Comparison of ENCODE assay signal across 16 mouse cellular contexts in the genomic region with DNA sequence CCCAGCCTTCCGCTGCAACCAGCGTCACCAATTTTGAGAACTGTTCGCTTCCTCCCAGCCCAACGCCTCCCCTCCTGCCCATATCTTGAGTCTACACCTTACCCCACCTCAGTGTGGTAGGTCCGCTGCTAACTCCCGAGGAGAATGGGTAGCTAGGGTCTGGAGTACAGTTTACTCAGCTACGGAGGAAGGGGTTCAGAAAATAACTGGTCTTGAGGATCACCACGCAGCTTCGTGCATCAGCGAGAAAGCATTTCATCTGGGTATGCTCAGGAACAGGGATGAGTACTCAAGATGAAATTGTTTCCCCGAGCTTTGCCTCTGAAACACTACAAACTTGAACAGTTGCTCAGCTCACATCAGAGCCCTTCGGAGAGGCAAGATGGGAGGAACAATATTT. TPM values are rescaled to one million over a fixed set of nuclear protein-coding genes. Genes with fewer than 3 reads are reported as not detected.
DNase-seq lines count a peak whose midpoint lies in the region; ATAC-seq and TF ChIP-seq lines count a peak whose summit lies in the region.
"Had no signal": no experiment of that assay in that cellular context is flagged by ENCODE, and none has a peak within 500 bp of the region (broad histone marks: within the 10 kb centered on the region; RNA-seq: fewer than 3 reads in every experiment).

No protein-coding gene starts in this region.

- no peak overlapping the region for H3K9ac ChIP-seq in lung, embryonic 14.5 days
- no peak overlapping the region for H3K9ac ChIP-seq in embryonic facial prominence, embryonic 13.5 days
- H3K9ac ChIP-seq: neural tube, embryonic 12.5 days had no signal

- H3K27ac ChIP-seq in lung, embryonic 14.5 days (ENCODE audit: low read depth), result no peak overlapping the region
- no peak overlapping the region for H3K27ac ChIP-seq in embryonic facial prominence, embryonic 13.5 days
- no peak overlapping the region for H3K27ac ChIP-seq in limb, embryonic 10.5 days
- H3K27ac ChIP-seq: heart, embryonic 10.5 days; neural tube, embryonic 12.5 days had no signal

- peaks cover 96% of the 10 kb centered on the region for H3K27me3 ChIP-seq in lung, embryonic 14.5 days (ENCODE audit: insufficient read depth, low read length)
- peaks cover 94% of the 10 kb centered on the region for H3K27me3 ChIP-seq in embryonic facial prominence, embryonic 13.5 days
- peaks cover 100% of the 10 kb centered on the region for H3K27me3 ChIP-seq in limb, embryonic 10.5 days (ENCODE audit: low read depth, poor library complexity, severe bottlenecking)

- H3K9me3 ChIP-seq in lung, embryonic 14.5 days (ENCODE audit: low read depth, low read length), result no peaks in the 10 kb centered on the region
- no peaks in the 10 kb centered on the region for H3K9me3 ChIP-seq in embryonic facial prominence, embryonic 13.5 days
- H3K9me3 ChIP-seq in limb, embryonic 10.5 days (replicated peaks), result no peaks in the 10 kb centered on the region
- H3K9me3 ChIP-seq: heart, embryonic 10.5 days; neural tube, embryonic 12.5 days had no signal

- intact Hi-C loops in gastrocnemius, postnatal 36 days (cut with DNase I), result loop anchor here (2.0 kb wide), 1 partner anchor 35 kb away; no protein-coding TSS in a partner anchor

- no peak for ATAC-seq in lung, embryonic 14.5 days (ENCODE audit: insufficient read depth)
- ATAC-seq in embryonic facial prominence, embryonic 13.5 days (ENCODE audit: insufficient number of reproducible peaks, insufficient read depth, low FRiP score, low TSS enrichment, low read depth), result no peak

- H3K4me3 ChIP-seq in lung, embryonic 14.5 days (ENCODE audit: low read depth, low read length), result no peak overlapping the region
- H3K4me3 ChIP-seq in lung, adult 2 months (replicated peaks; ENCODE audit: extremely low read depth, low read depth, low read length), result no peak overlapping the region
- H3K4me3 ChIP-seq in embryonic facial prominence, embryonic 13.5 days, result no peak overlapping the region
- H3K4me3 ChIP-seq in limb, embryonic 10.5 days, result no peak overlapping the region
- H3K4me3 ChIP-seq: heart, embryonic 10.5 days; neural tube, embryonic 12.5 days had no signal

- no peak for TF ChIP-seq POLR2A in lung, adult 2 months (IDR thresholded peaks at IDR 0.05; ENCODE audit: borderline replicate concordance, extremely low read depth, low read depth, low read length)

- H3K4me2 ChIP-seq in lung, embryonic 14.5 days, result no peak overlapping the region
- peak overlapping the region; percentile 37 for H3K4me2 ChIP-seq in embryonic facial prominence, embryonic 13.5 days
- H3K4me2 ChIP-seq: neural tube, embryonic 12.5 days had no signal

- peaks cover 10% of the 10 kb centered on the region; the same call in 1 of the 2 replicates for H3K4me1 ChIP-seq in lung, embryonic 14.5 days (ENCODE audit: insufficient read depth)
- peaks cover 9% of the 10 kb centered on the region for H3K4me1 ChIP-seq in lung, adult 2 months (ENCODE audit: control insufficient read depth, insufficient read depth, low read length)
- peaks cover 55% of the 10 kb centered on the region for H3K4me1 ChIP-seq in embryonic facial prominence, embryonic 13.5 days
- H3K4me1 ChIP-seq in limb, embryonic 10.5 days, result peaks cover 70% of the 10 kb centered on the region

- DNase-seq in lung, embryonic 14.5 days, result peak; percentile 33
- no peak for DNase-seq in lung, adult 2 months
- peak; percentile 58 for DNase-seq in limb, embryonic 10.5 days (ENCODE audit: low spot score)
- DNase-seq in retina, embryonic 14.5 days (ENCODE audit: low spot score), result peak; percentile 52
- DNase-seq in layer of hippocampus, adult 9-11 months, result no peak
- DNase-seq in gastrocnemius, postnatal 36 days, result no peak
- no peak for DNase-seq in gastrocnemius, adult 8-10 months (ENCODE audit: low spot score in 2 of 2)
- DNase-seq: cerebellum, adult 8-10 months; kidney, adult 11 months; kidney, postnatal 36 days had no signal

- no peak for TF ChIP-seq CTCF in lung, embryonic 14.5 days (IDR thresholded peaks at IDR 0.05; ENCODE audit: low read depth)
- no peak for TF ChIP-seq CTCF in lung, adult 2 months (IDR thresholded peaks at IDR 0.05; ENCODE audit: insufficient read depth, low read length)

- no peaks in the 10 kb centered on the region for H3K36me3 ChIP-seq in lung, embryonic 14.5 days (ENCODE audit: insufficient read depth)
- no peaks in the 10 kb centered on the region for H3K36me3 ChIP-seq in embryonic facial prominence, embryonic 13.5 days
- no peaks in the 10 kb centered on the region for H3K36me3 ChIP-seq in limb, embryonic 10.5 days
- H3K36me3 ChIP-seq: heart, embryonic 10.5 days; neural tube, embryonic 12.5 days had no signal

- 3% methylated on average over 12 of the region's 12 CpGs for WGBS in lung, embryonic 14.5 days
- 9% methylated on average over 12 of the region's 12 CpGs for WGBS in lung, adult 2 months
- 4% methylated on average over 12 of the region's 12 CpGs for WGBS in embryonic facial prominence, embryonic 13.5 days
- 2% methylated on average over 12 of the region's 12 CpGs for WGBS in limb, embryonic 10.5 days

RNA-seq across cellular contexts. Expression of a gene that starts 3.4 kb away (rescaled TPM):
- not detected in 2 replicates for polyA plus RNA-seq in lung, embryonic 14.5 days (2014; fragmentation: Nextera tagmentation; extraction: Ambion mirVana)
- polyA plus RNA-seq in lung, adult 2 months (2012; rRNA removed), result not detected in 2 replicates
- polyA plus RNA-seq in embryonic facial prominence, embryonic 13.5 days (2015; fragmentation: Nextera tagmentation; extraction: Ambion mirVana), result 2.5 and 3.7 TPM in 2 replicates
- 0.19 and 0.36 TPM in 2 replicates for polyA plus RNA-seq in limb, embryonic 10.5 days (2016; fragmentation: Nextera tagmentation; extraction: Ambion mirVana)
- not detected for total RNA-seq in gastrocnemius, postnatal 36 days (2021)
- not detected for total RNA-seq in gastrocnemius, adult 8-10 months (2022)
- total RNA-seq: heart, postnatal 36 days; liver, adult 2 months had no signal
- polyA plus RNA-seq: heart, embryonic 10.5 days; liver, adult 2 months; stomach, embryonic 14.5 days had no signal

RNA-seq across cellular contexts. Expression of a gene that starts 44.1 kb away (rescaled TPM):
- 15.0 and 15.9 TPM in 2 replicates for polyA plus RNA-seq in lung, embryonic 14.5 days (2014; fragmentation: Nextera tagmentation; extraction: Ambion mirVana)
- 5.5 and 8.9 TPM in 2 replicates for polyA plus RNA-seq in lung, adult 2 months (2012; rRNA removed)
- 15.0 and 17.5 TPM in 2 replicates for polyA plus RNA-seq in embryonic facial prominence, embryonic 13.5 days (2015; fragmentation: Nextera tagmentation; extraction: Ambion mirVana)
- 14.7 and 16.5 TPM in 2 replicates for polyA plus RNA-seq in limb, embryonic 10.5 days (2016; fragmentation: Nextera tagmentation; extraction: Ambion mirVana)
- 10 to 100 TPM; 36.5 to 38.0 TPM for total RNA-seq in gastrocnemius, postnatal 36 days (2021)
- total RNA-seq in gastrocnemius, adult 8-10 months (2022), result 10 to 100 TPM; 57.9 to 59.9 (median 58.6) TPM

RNA-seq across cellular contexts. Expression of a gene that starts 44.2 kb away (rescaled TPM):
- 20.9 and 23.8 TPM in 2 replicates for polyA plus RNA-seq in lung, embryonic 14.5 days (2014; fragmentation: Nextera tagmentation; extraction: Ambion mirVana)
- polyA plus RNA-seq in lung, adult 2 months (2012; rRNA removed), result 2.1 and 4.3 TPM in 2 replicates
- 34.7 and 35.4 TPM in 2 replicates for polyA plus RNA-seq in embryonic facial prominence, embryonic 13.5 days (2015; fragmentation: Nextera tagmentation; extraction: Ambion mirVana)
- polyA plus RNA-seq in limb, embryonic 10.5 days (2016; fragmentation: Nextera tagmentation; extraction: Ambion mirVana), result 12.2 and 14.3 TPM in 2 replicates
- total RNA-seq in gastrocnemius, postnatal 36 days (2021), result 10 to 100 TPM; 10.1 to 12.8 TPM
- 10 to 100 TPM in 2 of 4 experiments, 1 to 10 TPM in 2; 8.8 to 14.1 (median 11.7) TPM for total RNA-seq in gastrocnemius, adult 8-10 months (2022)

RNA-seq across cellular contexts. Expression of a gene that starts 49.6 kb away (rescaled TPM):
- polyA plus RNA-seq in lung, embryonic 14.5 days (2014; fragmentation: Nextera tagmentation; extraction: Ambion mirVana), result 79.2 and 80.9 TPM in 2 replicates
- 2.4 and 5.3 TPM in 2 replicates for polyA plus RNA-seq in lung, adult 2 months (2012; rRNA removed)
- 108 and 118 TPM in 2 replicates for polyA plus RNA-seq in embryonic facial prominence, embryonic 13.5 days (2015; fragmentation: Nextera tagmentation; extraction: Ambion mirVana)
- polyA plus RNA-seq in limb, embryonic 10.5 days (2016; fragmentation: Nextera tagmentation; extraction: Ambion mirVana), result 107 and 112 TPM in 2 replicates
- total RNA-seq in gastrocnemius, postnatal 36 days (2021), result 10 to 100 TPM; 57.5 to 59.7 TPM
- 10 to 100 TPM; 49.7 to 61.4 (median 53.0) TPM for total RNA-seq in gastrocnemius, adult 8-10 months (2022)

Comparison
In these comparisons a context has a peak if more than half of its experiments do, and no peak if none do; other contexts are left out.
1. DNase-seq: peak in lung, embryonic 14.5 days (single experiment), limb, embryonic 10.5 days (single experiment) and retina, embryonic 14.5 days (single experiment); none in lung, adult 2 months (single experiment), layer of hippocampus, adult 9-11 months (single experiment), gastrocnemius, postnatal 36 days (0 of 2) and gastrocnemius, adult 8-10 months (0 of 2).